Mouse (Mus musculus) kidney, embryonic 15.5 days (tissue): Measurements from ENCODE around the gene Spata2. TPM values are rescaled to one million over a fixed set of nuclear protein-coding genes. Genes with fewer than 3 reads are reported as not detected.

Experiments used
- ATAC-seq: fragments of 200-750 bp; cut with Nextera tagmentation; replicated peaks from 2 replicates; pipeline ENCODE4 v1.8.0; 2017; ENCODE audit warnings: moderate TSS enrichment; ENCODE audit not compliant: low FRiP score
- H3K27ac ChIP-seq: fragments of 300-500 bp; sonication (generic); 2 replicates; pipeline ENCODE4 v1.5.1; 2015; ENCODE audit warnings: mild to moderate bottlenecking, inconsistent platforms
- H3K27me3 ChIP-seq: fragments of 300-500 bp; sonication (generic); 2 replicates; pipeline ENCODE4 v1.6.1; 2015; ENCODE audit warnings: inconsistent platforms
- H3K36me3 ChIP-seq: fragments of 300-500 bp; sonication (generic); 2 replicates; pipeline ENCODE4 v1.6.1; 2015; ENCODE audit warnings: inconsistent platforms
- H3K4me1 ChIP-seq: fragments of 300-500 bp; sonication (generic); 2 replicates; pipeline ENCODE4 v1.6.1; 2015; ENCODE audit warnings: inconsistent platforms
- H3K4me2 ChIP-seq: fragments of 300-500 bp; sonication (generic); 2 replicates; pipeline ENCODE4 v1.6.1; 2015; ENCODE audit warnings: moderate library complexity, mild to moderate bottlenecking, inconsistent platforms
- H3K4me3 ChIP-seq: fragments of 300-500 bp; sonication (generic); replicated peaks from 2 replicates; pipeline ENCODE4 v1.5.1; 2015; ENCODE audit warnings: mild to moderate bottlenecking, inconsistent platforms
- H3K9ac ChIP-seq: fragments of 300-500 bp; sonication (generic); 2 replicates; pipeline ENCODE4 v1.6.1; 2015; ENCODE audit warnings: mild to moderate bottlenecking, inconsistent platforms
- H3K9me3 ChIP-seq: fragments of 300-500 bp; sonication (generic); replicated peaks from 2 replicates; pipeline ENCODE4 v1.6.1; 2016; ENCODE audit warnings: inconsistent platforms
- WGBS: fragments of 180-500 bp; shearing (Covaris S2); methylation state at CpG from one replicate; pipeline ENCODE4 v1.1.7; 2015; ENCODE audit warnings: mixed read lengths; 5-methylcytosine and 5-hydroxymethylcytosine counted together
- polyA plus RNA-seq: library from polyadenylated mRNA; unstranded; fragments of >200 nt; fragmentation: Nextera tagmentation; extraction: Ambion mirVana; gene quantifications from 2 replicates; pipeline ENCODE4 v1.2.1, GENCODE M21; 2015

Gene Spata2
- polyA plus RNA-seq, 1 experiment from 2014 or later, result 17.8 TPM

GRCm38 (mm10) chr2:167506546-167507260, 14.0 kb upstream of the Spata2 start:
- Histone ChIP-seq H3K36me3 (peaks cover 53% of the 10 kb centered on the region), H3K4me2 (no peak overlapping the region), H3K4me1 (peaks cover 23% of the 10 kb centered on the region), H3K9ac (no peak overlapping the region), H3K27ac (no peak overlapping the region), H3K4me3 (no peak overlapping the region), H3K9me3 (no peaks in the 10 kb centered on the region), H3K27me3 (no peaks in the 10 kb centered on the region)
- no peak for ATAC-seq
- 91% methylated on average over 10 of the region's 10 CpGs for WGBS

GRCm38 (mm10) chr2:167505127-167505526, 12.4 kb upstream of the Spata2 start:
- Histone ChIP-seq H3K4me3 (peak overlapping the region; percentile 2; the same call in 1 of the 2 replicates), H3K9ac (no peak overlapping the region), H3K9me3 (no peaks in the 10 kb centered on the region), H3K4me1 (peaks cover 23% of the 10 kb centered on the region), H3K27me3 (no peaks in the 10 kb centered on the region), H3K27ac (0 out of 2 replicates have a peak overlapping the region, but pooled peaks have one; percentile 9), H3K36me3 (peaks cover 38% of the 10 kb centered on the region), H3K4me2 (peak overlapping the region; percentile 92)
- WGBS, result 80% methylated on average over 3 of the region's 3 CpGs
- ATAC-seq, result no peak

- ATAC-seq, result peak; percentile 49
- WGBS, result 1% methylated on average over 32 of the region's 32 CpGs
- Histone ChIP-seq H3K36me3 (peaks cover 27% of the 10 kb centered on the region), H3K4me1 (peaks cover 23% of the 10 kb centered on the region), H3K9ac (peak overlapping the region; percentile 92), H3K27ac (peak overlapping the region; percentile 83), H3K4me3 (peak overlapping the region; percentile 88), H3K27me3 (no peaks in the 10 kb centered on the region), H3K4me2 (peak overlapping the region; percentile 92), H3K9me3 (no peaks in the 10 kb centered on the region)
Measured at GRCm38 (mm10) chr2:167503896-167504349, 11.2 kb upstream of the Spata2 start.

GRCm38 (mm10) chr2:167503253-167503895, 10.7 kb upstream of the Spata2 start:
- ATAC-seq, result peak; percentile 88
- Histone ChIP-seq H3K27ac (peak overlapping the region; percentile 83), H3K4me1 (peaks cover 23% of the 10 kb centered on the region), H3K27me3 (no peaks in the 10 kb centered on the region), H3K4me2 (peak overlapping the region; percentile 92), H3K36me3 (peaks cover 21% of the 10 kb centered on the region), H3K4me3 (peak overlapping the region; percentile 88), H3K9me3 (no peaks in the 10 kb centered on the region), H3K9ac (peak overlapping the region; percentile 92)
- under 1% methylated on average over 64 of the region's 85 CpGs for WGBS

- H3K27ac ChIP-seq, result peak overlapping the region; percentile 83; the same call in 1 of the 2 replicates
- peak overlapping the region; percentile 92; the same call in 1 of the 2 replicates for H3K9ac ChIP-seq
- WGBS, result 45% methylated on average over 13 of the region's 13 CpGs
- peak; percentile 7; the same call in 1 of the 2 replicates for ATAC-seq
- no peaks in the 10 kb centered on the region for H3K9me3 ChIP-seq
- H3K27me3 ChIP-seq, result no peaks in the 10 kb centered on the region
- H3K4me3 ChIP-seq, result peak overlapping the region; percentile 88
- peaks cover 14% of the 10 kb centered on the region for H3K36me3 ChIP-seq
- H3K4me1 ChIP-seq, result peaks cover 23% of the 10 kb centered on the region
- peak overlapping the region; percentile 92 for H3K4me2 ChIP-seq
Measured at GRCm38 (mm10) chr2:167502554-167503252, 10.0 kb upstream of the Spata2 start.

- H3K4me2 ChIP-seq, result no peak overlapping the region
- WGBS, result 81% methylated on average over 5 of the region's 5 CpGs
- H3K27ac ChIP-seq, result no peak overlapping the region
- no peaks in the 10 kb centered on the region for H3K9me3 ChIP-seq
- H3K9ac ChIP-seq, result no peak overlapping the region
- ATAC-seq, result no peak
- peaks cover 7% of the 10 kb centered on the region for H3K4me1 ChIP-seq
- no peak overlapping the region for H3K4me3 ChIP-seq
- H3K36me3 ChIP-seq, result no peaks in the 10 kb centered on the region
- no peaks in the 10 kb centered on the region for H3K27me3 ChIP-seq
Measured at GRCm38 (mm10) chr2:167497272-167497671, 4.6 kb upstream of the Spata2 start.

GRCm38 (mm10) chr2:167496437-167496836, 3.8 kb upstream of the Spata2 start:
- no peak overlapping the region for H3K27ac ChIP-seq
- no peak for ATAC-seq
- no peaks in the 10 kb centered on the region for H3K36me3 ChIP-seq
- H3K4me3 ChIP-seq, result no peak overlapping the region
- no peak overlapping the region for H3K9ac ChIP-seq
- H3K4me1 ChIP-seq, result peaks cover 14% of the 10 kb centered on the region
- 90% methylated on average over 7 of the region's 7 CpGs for WGBS
- no peaks in the 10 kb centered on the region for H3K9me3 ChIP-seq
- H3K27me3 ChIP-seq, result no peaks in the 10 kb centered on the region
- no peak overlapping the region for H3K4me2 ChIP-seq

- Histone ChIP-seq H3K36me3 (peaks cover 10% of the 10 kb centered on the region; the same call in 1 of the 2 replicates), H3K27me3 (no peaks in the 10 kb centered on the region), H3K4me1 (peaks cover 33% of the 10 kb centered on the region), H3K4me2 (peak within 1 kb of the TSS; percentile 69), H3K9me3 (no peaks in the 10 kb centered on the region), H3K4me3 (peak within 1 kb of the TSS; percentile 80), H3K9ac (peak within 1 kb of the TSS; percentile 90), H3K27ac (peak within 1 kb of the TSS; percentile 99)
- WGBS, result 3% methylated on average over 46 of the region's 52 CpGs
- peak; percentile 49 for ATAC-seq
Measured at GRCm38 (mm10) chr2:167491757-167492708, 654 bp downstream of the Spata2 start, which contains the start of gene Rnf114. Gene Rnf114, plus strand, starts transcription at chr2:167492645.

GRCm38 (mm10) chr2:167490813-167491525, 1.7 kb downstream of the Spata2 start:
- WGBS, result 80% methylated on average over 4 of the region's 4 CpGs
- no peak for ATAC-seq
- H3K9ac ChIP-seq, result peak overlapping the region; percentile 90

GRCm38 (mm10) chr2:167487994-167488393, 4.7 kb downstream of the Spata2 start:
- 78% methylated on average over 6 of the region's 6 CpGs for WGBS
- no peak overlapping the region for H3K27ac ChIP-seq
- no peaks in the 10 kb centered on the region for H3K27me3 ChIP-seq
- no peak overlapping the region for H3K4me3 ChIP-seq
- H3K9me3 ChIP-seq, result no peaks in the 10 kb centered on the region
- peaks cover 26% of the 10 kb centered on the region for H3K4me1 ChIP-seq
- no peak overlapping the region for H3K9ac ChIP-seq
- peaks cover 36% of the 10 kb centered on the region for H3K36me3 ChIP-seq
- ATAC-seq, result no peak
- H3K4me2 ChIP-seq, result no peak overlapping the region

More at GRCm38 (mm10) chr2:167490813-167491525, 1.7 kb downstream of the Spata2 start:
- Histone ChIP-seq H3K9me3 (no peaks in the 10 kb centered on the region), H3K27ac (no peak overlapping the region), H3K4me2 (peak overlapping the region; percentile 69), H3K4me1 (peaks cover 33% of the 10 kb centered on the region), H3K27me3 (no peaks in the 10 kb centered on the region), H3K36me3 (peaks cover 10% of the 10 kb centered on the region; the same call in 1 of the 2 replicates), H3K4me3 (peak overlapping the region; percentile 80)
